In genomic region chr11:102803453-102803852, GRCm38 (mm10) we compare ENCODE assay signal across 24 mouse cellular contexts. TPM values are rescaled to one million over a fixed set of nuclear protein-coding genes. Genes with fewer than 3 reads are reported as not detected.
"Had no signal": no experiment of that assay in that cellular context is flagged by ENCODE, and none has a peak within 500 bp of the region (broad histone marks: within the 10 kb centered on the region; RNA-seq: fewer than 3 reads in every experiment).

No protein-coding gene starts in this region.

- H3K27ac ChIP-seq: liver, embryonic 14.5 days; lung, embryonic 15.5 days; midbrain, embryonic 10.5 days; midbrain, embryonic 12.5 days; neural tube, embryonic 13.5 days; neural tube, embryonic 15.5 days had no signal

- H3K4me1 ChIP-seq: lung, embryonic 15.5 days; midbrain, embryonic 10.5 days; midbrain, embryonic 12.5 days; neural tube, embryonic 13.5 days; neural tube, embryonic 15.5 days had no signal

- ATAC-seq: midbrain, embryonic 16.5 days had no signal

- H3K4me2 ChIP-seq: lung, embryonic 15.5 days; midbrain, embryonic 12.5 days; neural tube, embryonic 13.5 days; neural tube, embryonic 15.5 days had no signal

- H3K9ac ChIP-seq: liver, embryonic 14.5 days; lung, embryonic 15.5 days; midbrain, embryonic 12.5 days; neural tube, embryonic 13.5 days; neural tube, embryonic 15.5 days had no signal

- H3K9me3 ChIP-seq: lung, embryonic 15.5 days; midbrain, embryonic 10.5 days; neural tube, embryonic 13.5 days; neural tube, embryonic 15.5 days had no signal

- H3K4me3 ChIP-seq: lung, embryonic 15.5 days; midbrain, embryonic 10.5 days; midbrain, embryonic 12.5 days; myocyte; neural tube, embryonic 13.5 days; neural tube, embryonic 15.5 days had no signal

- DNase-seq: lung, adult 18-20 months; midbrain, embryonic 14.5 days; retina, postnatal 1 day; right cerebral cortex, adult 18-20 months; right cerebral cortex, postnatal 25 days; right cerebral cortex, postnatal 4 days; spleen, adult 18-20 months; thymus, adult 2 months; thymus, postnatal 25 days; thymus, postnatal 4 days had no signal

- H3K27me3 ChIP-seq: lung, embryonic 15.5 days; midbrain, embryonic 12.5 days; neural tube, embryonic 13.5 days; neural tube, embryonic 15.5 days had no signal

RNA-seq across cellular contexts. Expression of gene Gjc1, which starts 16.0 kb away (rescaled TPM):
- total RNA-seq: megakaryocyte-erythroid progenitor cell, adult 5-6 weeks had no signal

RNA-seq across cellular contexts. Expression of gene Higd1b, which starts 32.2 kb away (rescaled TPM):
- total RNA-seq: megakaryocyte, adult 5-6 weeks; megakaryocyte-erythroid progenitor cell, adult 5-6 weeks had no signal
- polyA plus RNA-seq: liver, embryonic 14.5 days; liver, embryonic 16.5 days; midbrain, embryonic 10.5 days; midbrain, embryonic 12.5 days; myocyte; neural tube, embryonic 11.5 days; small intestine, adult 2 months; stomach, embryonic 14.5 days had no signal
